Mouse (Mus musculus): ENCODE data around the gene Havcr2.

- TF ChIP-seq CHD2 (IDR thresholded peaks at IDR 0.05; ENCODE audit: low read length) (no peak), USF1 (IDR thresholded peaks at IDR 0.05; ENCODE audit: low read depth, low read length) (no peak), MAFK (IDR thresholded peaks at IDR 0.05; ENCODE audit: insufficient replicate concordance, low read length) (no peak)
Measured at GRCm38 (mm10) chr11:46507146-46507545, 52.4 kb downstream of the Havcr2 start.

All from CH12.LX (cell line).